Mouse (Mus musculus) mouse embryonic stem cell (cell line): ENCODE measurements around the gene Gbp2.

ENCODE experiments used
- in situ Hi-C, 2 experiments: fragments of 300-500 bp; cut with MboI; formaldehyde crosslinking; loops; 1 replicate in 1 of 2; 3 replicates in 1 of 2; pipeline ENCODE4 v1.14.3; 2019 to 2020; ENCODE audit warnings: low sequenced_read_pairs in 2 of 2, low pct_unique_long_range_greater_than_20kb in 1 of 2, mixed read lengths in 1 of 2; ENCODE audit not compliant: unreplicated experiment in 1 of 2

Gene Gbp2

GRCm38 (mm10) chr3:142664723-142665122 lies 44.3 kb downstream of the Gbp2 start:
- in situ Hi-C loops, result no loop called here

DNA sequence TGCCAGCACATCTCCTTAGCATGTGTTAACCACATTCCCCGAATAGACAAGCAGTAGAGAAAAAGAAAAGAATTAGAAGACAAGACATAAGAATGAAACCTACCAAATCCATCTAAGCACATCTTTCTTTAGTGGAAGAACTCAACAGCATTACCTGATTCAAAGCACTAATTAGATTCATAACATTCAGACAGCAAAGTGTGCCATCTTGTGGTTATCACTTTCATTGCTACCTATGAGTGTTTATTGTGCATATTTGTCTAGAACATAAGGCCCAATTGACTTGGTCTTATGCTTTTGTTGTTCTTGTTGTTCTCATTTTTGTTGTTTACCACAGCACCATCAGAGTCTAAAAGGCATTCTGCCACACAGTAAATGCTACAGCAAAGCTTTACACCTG lies 54.2 kb downstream of the Gbp2 start:
- in situ Hi-C loops, result no loop called here
